Mouse (Mus musculus) thymus, adult 2 months (tissue): Measurements from ENCODE around the gene Slc8b1. TPM values are rescaled to one million over a fixed set of nuclear protein-coding genes. Genes with fewer than 3 reads are reported as not detected.

Experiments
- DNase-seq: peaks from one replicate; pipeline ENCODE4 v3.0.0; 2021
- H3K27ac ChIP-seq: fragments of 200-500 bp; 2 replicates; pipeline ENCODE4 v1.5.1; 2012; ENCODE audit warnings: low read length, control low read depth; ENCODE audit not compliant: control insufficient read depth, insufficient read depth
- H3K27me3 ChIP-seq: fragments of 200-500 bp; 2 replicates; pipeline ENCODE4 v1.6.1; 2012; ENCODE audit warnings: mild to moderate bottlenecking, low read length, moderate library complexity, mixed read lengths; ENCODE audit not compliant: control insufficient read depth, insufficient read depth
- H3K36me3 ChIP-seq: fragments of 200-500 bp; 2 replicates; pipeline ENCODE4 v1.6.1; 2012; ENCODE audit warnings: mild to moderate bottlenecking, low read length, moderate library complexity; ENCODE audit not compliant: control insufficient read depth, insufficient read depth
- H3K4me1 ChIP-seq: fragments of 200-500 bp; replicated peaks from 2 replicates; pipeline ENCODE4 v1.6.1; 2012; ENCODE audit warnings: low read length; ENCODE audit not compliant: control insufficient read depth, insufficient read depth
- H3K4me3 ChIP-seq: fragments of 200-500 bp; 2 replicates; pipeline ENCODE4 v1.5.1; 2012; ENCODE audit warnings: mild to moderate bottlenecking, low read length, control low read depth, moderate library complexity; ENCODE audit not compliant: control insufficient read depth, insufficient read depth
- CTCF ChIP-seq: fragments of 200-500 bp; IDR thresholded peaks from 2 replicates; pipeline ENCODE4 v1.5.1; 2012; ENCODE audit warnings: mild to moderate bottlenecking, control low read depth, low read length, moderate library complexity, borderline replicate concordance; ENCODE audit not compliant: control insufficient read depth, poor library complexity, insufficient read depth; ENCODE audit errors: extremely low read depth
- POLR2A ChIP-seq: fragments of 200-500 bp; IDR thresholded peaks from 2 replicates; pipeline ENCODE4 v1.6.1; 2012; ENCODE audit warnings: mild to moderate bottlenecking, low read length, control low read depth, moderate library complexity; ENCODE audit not compliant: control insufficient read depth, poor library complexity, insufficient read depth; ENCODE audit errors: extremely low read depth
- whole genome bisulfite sequencing: fragments of 180-500 bp; shearing (Covaris S2); methylation state at CpG from one replicate; pipeline ENCODE4 v1.1.7; 2018; 5-methylcytosine and 5-hydroxymethylcytosine counted together
- polyA plus RNA-seq: library from polyadenylated mRNA; depleted of rRNA; stranded (reverse); fragments of >200 nt; gene quantifications from 2 replicates; pipeline ENCODE4 v1.2.3, GENCODE M21; 2012

The Slc8b1 gene
- polyA plus RNA-seq, 1 experiment, result 29.1 TPM

DNA sequence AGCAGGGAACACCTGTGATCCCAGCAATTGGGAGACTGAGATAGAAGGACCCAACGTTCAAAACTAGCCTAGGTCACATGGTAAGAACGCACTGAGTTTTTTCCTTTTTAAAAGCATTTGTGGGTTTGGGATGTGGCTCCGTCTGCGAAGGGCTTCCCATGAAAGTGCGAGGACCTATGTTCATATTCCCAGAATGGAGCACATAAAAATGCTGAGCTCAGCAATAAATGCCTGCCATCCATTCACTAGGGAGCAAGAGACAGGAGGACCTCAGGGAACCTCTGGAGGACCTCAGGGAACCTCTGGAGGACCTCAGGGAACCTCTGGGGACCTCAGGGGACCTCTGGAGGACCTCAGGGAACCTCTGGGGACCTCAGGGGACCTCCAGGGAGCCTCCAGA, 33.0 kb upstream of the Slc8b1 start:
- Histone ChIP-seq H3K4me1 (no peaks in the 10 kb centered on the region), H3K27me3 (no peaks in the 10 kb centered on the region; the same call in 1 of the 2 replicates), H3K27ac (no peak overlapping the region), H3K36me3 (no peaks in the 10 kb centered on the region), H3K4me3 (no peak overlapping the region)
- WGBS, result 89% methylated on average over 5 of the region's 5 CpGs
- TF ChIP-seq POLR2A (no peak), CTCF (no peak)
- DNase-seq, result no peak

DNA sequence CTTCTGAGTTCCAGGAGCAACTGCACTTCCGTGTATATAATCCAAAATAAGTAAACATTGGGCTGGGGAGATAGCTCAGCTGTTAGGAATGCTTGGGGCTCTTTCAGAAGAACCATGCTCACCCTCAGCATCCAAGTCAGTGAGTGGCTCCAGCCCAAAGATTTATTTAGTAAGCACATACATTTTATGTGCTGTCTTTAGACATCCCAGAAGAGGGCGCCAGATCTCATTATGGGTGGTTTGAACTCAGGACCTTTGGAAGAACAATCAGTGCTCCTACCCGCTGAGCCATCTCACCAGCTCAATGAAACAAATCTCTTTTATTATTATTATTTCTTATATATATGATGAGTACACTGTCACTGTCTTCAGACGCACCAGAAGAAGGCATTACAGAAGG, 31.4 kb upstream of the Slc8b1 start:
- Histone ChIP-seq H3K4me1 (no peaks in the 10 kb centered on the region), H3K27ac (no peak overlapping the region), H3K36me3 (no peaks in the 10 kb centered on the region), H3K27me3 (no peaks in the 10 kb centered on the region; the same call in 1 of the 2 replicates), H3K4me3 (no peak overlapping the region)
- TF ChIP-seq POLR2A (no peak), CTCF (no peak)
- WGBS, result 70% methylated on average over 4 of the region's 4 CpGs
- peak; percentile 18 for DNase-seq

DNA sequence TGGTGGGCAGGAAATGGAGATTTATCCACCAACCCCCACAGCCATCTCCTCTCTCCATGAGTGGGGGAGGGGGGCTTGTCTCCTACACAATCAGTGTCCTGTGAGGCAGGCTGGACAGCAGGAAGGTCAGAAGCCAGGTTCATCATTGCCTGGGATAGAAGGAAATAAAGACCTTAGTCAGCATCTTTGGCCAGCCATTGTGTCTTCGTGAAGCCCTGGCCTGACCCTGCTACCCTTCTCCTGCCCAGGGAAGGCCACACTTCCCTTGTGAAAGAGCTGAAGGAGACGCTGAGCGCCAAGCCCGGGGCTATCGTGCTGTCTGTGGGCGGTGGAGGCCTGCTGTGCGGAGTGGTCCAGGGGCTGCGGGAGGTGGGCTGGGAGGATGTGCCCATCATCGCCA, 29.8 kb upstream of the Slc8b1 start:
- Histone ChIP-seq H3K27me3 (no peaks in the 10 kb centered on the region; the same call in 1 of the 2 replicates), H3K36me3 (no peaks in the 10 kb centered on the region), H3K4me3 (no peak overlapping the region), H3K4me1 (no peaks in the 10 kb centered on the region), H3K27ac (no peak overlapping the region)
- TF ChIP-seq POLR2A, result no peak
- TF ChIP-seq CTCF, result no peak
- 76% methylated on average over 9 of the region's 9 CpGs for WGBS
- no peak for DNase-seq

GRCm38 (mm10) chr5:120483399-120483798, 27.6 kb upstream of the Slc8b1 start:
- H3K36me3 ChIP-seq, result no peaks in the 10 kb centered on the region
- H3K27me3 ChIP-seq, result no peaks in the 10 kb centered on the region
- 87% methylated on average over 19 of the region's 19 CpGs for WGBS
- H3K4me1 ChIP-seq, result no peaks in the 10 kb centered on the region
- H3K4me3 ChIP-seq, result no peak overlapping the region
- H3K27ac ChIP-seq, result no peak overlapping the region
- DNase-seq, result no peak
- TF ChIP-seq POLR2A (no peak), CTCF (no peak)

DNA sequence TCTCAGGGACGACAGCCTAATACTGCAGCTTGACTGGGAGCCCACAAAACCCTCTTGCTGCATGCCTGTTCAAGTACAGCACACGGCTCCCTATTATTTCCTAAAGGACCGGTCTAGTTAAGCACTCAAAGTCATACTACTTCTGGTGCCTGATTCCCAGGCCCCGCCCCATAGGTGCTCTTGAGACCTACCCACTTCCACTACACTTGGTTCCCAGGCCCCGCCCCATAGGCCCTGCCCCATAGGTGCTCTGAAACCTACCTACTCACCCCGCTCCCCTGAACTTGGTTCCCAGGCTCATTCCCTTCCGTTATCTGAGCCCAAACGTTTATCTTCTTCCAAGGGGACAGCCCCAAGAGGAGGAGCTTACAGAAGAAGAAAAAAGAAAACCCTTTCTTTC, 23.1 kb upstream of the Slc8b1 start:
- 95% methylated on average over 8 of the region's 8 CpGs for WGBS
- DNase-seq, result no peak
- H3K27ac ChIP-seq, result no peak overlapping the region
- H3K27me3 ChIP-seq, result no peaks in the 10 kb centered on the region
- H3K36me3 ChIP-seq, result no peaks in the 10 kb centered on the region
- no peaks in the 10 kb centered on the region for H3K4me1 ChIP-seq
- no peak overlapping the region for H3K4me3 ChIP-seq
- TF ChIP-seq CTCF (no peak), POLR2A (no peak)

GRCm38 (mm10) chr5:120490679-120491192, 20.2 kb upstream of the Slc8b1 start:
- Histone ChIP-seq H3K4me3 (no peak overlapping the region), H3K27me3 (no peaks in the 10 kb centered on the region), H3K4me1 (peaks cover 3% of the 10 kb centered on the region; the same call in 1 of the 2 replicates), H3K27ac (no peak overlapping the region), H3K36me3 (no peaks in the 10 kb centered on the region)
- 95% methylated on average over 8 of the region's 8 CpGs for WGBS
- DNase-seq, result no peak
- TF ChIP-seq POLR2A (no peak), CTCF (no peak)

DNA sequence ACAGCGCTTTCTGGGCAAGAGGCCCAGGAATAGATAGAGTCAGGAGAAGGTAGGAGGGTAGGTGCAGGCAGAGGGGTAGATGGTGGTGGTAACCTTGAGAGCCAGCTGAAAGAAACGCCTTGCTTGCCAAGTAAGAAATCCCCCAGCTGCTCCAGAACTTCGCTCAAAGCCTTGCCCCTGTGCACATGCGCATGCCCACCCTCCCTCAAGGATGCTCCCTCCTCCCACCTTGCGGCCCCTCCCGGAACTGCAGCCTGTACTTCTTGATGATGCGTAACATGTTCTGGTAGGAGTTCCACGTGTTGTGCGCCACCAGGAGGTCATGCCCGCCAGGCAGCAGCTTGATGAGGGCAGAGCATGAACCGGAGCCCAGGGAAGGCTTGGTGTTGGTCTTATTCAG, 18.5 kb upstream of the Slc8b1 start:
- no peak overlapping the region for H3K4me3 ChIP-seq
- no peaks in the 10 kb centered on the region for H3K36me3 ChIP-seq
- no peaks in the 10 kb centered on the region for H3K27me3 ChIP-seq
- TF ChIP-seq CTCF (no peak), POLR2A (no peak)
- H3K27ac ChIP-seq, result no peak overlapping the region
- DNase-seq, result no peak
- H3K4me1 ChIP-seq, result peaks cover 3% of the 10 kb centered on the region; the same call in 1 of the 2 replicates
- 93% methylated on average over 11 of the region's 11 CpGs for WGBS
